Mouse (Mus musculus) adrenal gland, postnatal 4 days (tissue): Measurements from ENCODE around the gene Ap3d1. TPM values are rescaled to one million over a fixed set of nuclear protein-coding genes. Genes with fewer than 3 reads are reported as not detected.

Experiments
- DNase-seq, 2 experiments: peaks; one replicate each; pipeline ENCODE4 v3.0.0; 2021 to 2022; ENCODE audit warnings: low spot score in 2 of 2, mixed read lengths in 2 of 2
- total RNA-seq, 2 experiments: library from RNA; stranded (reverse); gene quantifications; 2 replicates each; pipeline ENCODE4 v1.2.3; 2021

The Ap3d1 gene
- total RNA-seq, 2 experiments from 2014 or later = 98.9 to 114 TPM

DNA sequence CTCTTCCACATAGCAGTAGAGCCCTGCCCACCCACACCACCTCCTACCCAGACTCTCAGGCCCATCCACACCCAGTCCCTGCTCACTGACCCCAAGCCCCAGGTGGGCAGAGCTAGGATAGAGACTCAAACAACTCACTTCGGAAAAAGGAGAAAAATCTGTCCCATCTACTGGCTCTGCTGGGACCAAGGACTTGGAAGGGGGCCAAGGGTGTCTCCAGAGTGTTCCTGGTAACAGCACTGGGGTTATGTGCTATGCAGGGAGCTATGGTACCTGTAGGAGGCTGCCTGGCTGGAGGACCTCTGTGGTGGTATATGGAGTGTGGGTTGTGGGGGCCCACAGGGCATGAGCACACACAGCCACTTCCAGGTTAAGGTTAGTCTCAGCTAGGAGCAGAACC is 24.8 kb downstream of the Ap3d1 start:
- DNase-seq = no peak

DNA sequence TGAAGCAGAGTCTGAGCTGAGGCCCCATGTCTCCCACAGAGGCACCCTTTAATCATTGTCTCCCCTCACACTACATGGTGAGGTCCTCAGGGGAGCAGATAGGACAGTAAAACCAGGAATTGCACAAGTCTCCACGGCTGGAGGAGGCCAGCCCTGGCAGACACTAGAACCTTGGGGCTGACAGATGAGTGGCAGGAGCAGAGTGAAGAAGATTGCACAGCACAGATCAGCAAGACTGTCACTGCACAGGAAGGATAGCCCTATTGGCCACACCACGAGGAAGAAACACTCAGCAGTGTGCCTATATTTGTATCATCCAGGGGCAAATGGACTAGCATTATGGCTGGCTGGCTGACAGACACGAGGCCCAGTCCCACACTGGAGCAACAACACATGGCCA is 31.2 kb downstream of the Ap3d1 start:
- no peak for DNase-seq

DNA sequence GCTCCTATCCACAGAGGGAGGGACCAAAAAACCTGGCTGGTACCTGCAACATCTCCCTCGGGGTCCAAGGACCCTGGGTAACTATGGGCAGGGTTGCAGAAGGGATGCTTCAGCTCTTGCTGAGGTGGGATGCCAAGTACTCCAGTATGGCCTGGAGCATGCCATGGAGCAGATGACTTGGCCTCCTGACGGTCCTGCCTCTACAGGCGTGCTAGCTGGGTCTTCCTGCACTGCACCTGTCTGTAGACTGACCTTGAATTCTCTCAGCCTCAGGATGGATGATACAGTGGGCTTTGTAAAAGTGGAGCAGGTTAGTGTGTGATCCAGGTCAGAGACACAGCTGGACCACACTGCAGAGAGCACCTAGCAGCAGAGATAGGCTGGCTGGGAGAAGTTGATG is 36.6 kb downstream of the Ap3d1 start:
- DNase-seq = no peak

DNA sequence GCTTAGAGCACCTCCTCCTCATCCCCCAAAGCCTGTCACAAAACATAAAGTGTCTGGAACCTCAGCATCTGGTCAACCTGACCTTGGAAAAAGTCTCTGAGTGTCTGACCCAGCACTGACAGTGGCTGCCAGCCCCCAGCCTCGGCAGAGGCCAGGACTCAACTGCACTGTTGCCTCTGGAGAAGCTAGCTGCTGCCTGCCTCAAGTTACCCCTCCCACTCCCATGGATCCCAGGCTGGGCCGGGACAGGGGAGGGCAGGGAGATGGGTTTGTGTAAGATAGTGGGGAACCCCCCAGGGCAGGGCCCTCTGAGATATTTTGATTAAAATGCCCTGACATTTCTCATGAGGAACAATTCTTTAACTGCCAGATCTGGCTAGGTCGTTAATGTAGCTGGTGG is 37.0 kb downstream of the Ap3d1 start:
- no peak for DNase-seq

DNA sequence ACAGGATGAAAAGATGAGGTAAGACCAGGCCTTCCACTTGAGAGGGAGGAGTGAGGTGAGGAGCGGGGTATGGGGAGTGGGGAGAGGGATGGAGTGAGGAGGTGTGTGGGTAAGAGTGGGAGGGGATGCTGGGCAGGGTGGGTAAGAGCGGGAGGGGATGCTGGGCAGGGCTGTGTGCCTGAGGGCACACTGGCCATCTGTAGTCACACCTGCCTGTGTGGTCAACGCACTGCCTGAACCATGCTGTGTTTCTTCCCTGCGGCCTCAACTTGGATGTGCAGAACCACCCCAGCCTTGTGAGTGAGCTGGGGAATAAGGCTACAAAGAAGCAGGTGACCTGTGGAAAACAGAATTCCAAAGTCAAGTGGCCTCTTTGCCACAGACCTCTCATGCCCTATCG is 37.6 kb downstream of the Ap3d1 start:
- no peak for DNase-seq

DNA sequence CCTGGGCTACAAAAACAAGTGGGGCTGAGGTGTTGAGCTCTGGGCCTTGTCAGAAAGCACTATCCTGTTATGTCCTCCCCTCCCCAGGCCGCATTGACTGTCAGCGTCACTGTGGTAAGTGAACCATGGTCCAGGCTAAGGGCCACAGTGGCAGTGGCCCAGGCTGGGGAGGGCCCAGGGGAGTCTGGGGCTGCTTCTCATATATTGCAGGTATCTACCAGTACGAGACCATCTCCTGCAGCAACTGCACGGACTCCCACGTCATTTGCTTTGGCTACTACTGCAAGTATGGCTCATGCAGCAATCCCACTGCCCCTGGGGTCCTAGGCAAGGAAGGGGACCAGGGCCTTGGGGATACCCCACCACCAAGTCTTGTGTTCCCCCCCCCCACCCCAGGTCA is 38.4 kb downstream of the Ap3d1 start:
- DNase-seq = no peak

DNA sequence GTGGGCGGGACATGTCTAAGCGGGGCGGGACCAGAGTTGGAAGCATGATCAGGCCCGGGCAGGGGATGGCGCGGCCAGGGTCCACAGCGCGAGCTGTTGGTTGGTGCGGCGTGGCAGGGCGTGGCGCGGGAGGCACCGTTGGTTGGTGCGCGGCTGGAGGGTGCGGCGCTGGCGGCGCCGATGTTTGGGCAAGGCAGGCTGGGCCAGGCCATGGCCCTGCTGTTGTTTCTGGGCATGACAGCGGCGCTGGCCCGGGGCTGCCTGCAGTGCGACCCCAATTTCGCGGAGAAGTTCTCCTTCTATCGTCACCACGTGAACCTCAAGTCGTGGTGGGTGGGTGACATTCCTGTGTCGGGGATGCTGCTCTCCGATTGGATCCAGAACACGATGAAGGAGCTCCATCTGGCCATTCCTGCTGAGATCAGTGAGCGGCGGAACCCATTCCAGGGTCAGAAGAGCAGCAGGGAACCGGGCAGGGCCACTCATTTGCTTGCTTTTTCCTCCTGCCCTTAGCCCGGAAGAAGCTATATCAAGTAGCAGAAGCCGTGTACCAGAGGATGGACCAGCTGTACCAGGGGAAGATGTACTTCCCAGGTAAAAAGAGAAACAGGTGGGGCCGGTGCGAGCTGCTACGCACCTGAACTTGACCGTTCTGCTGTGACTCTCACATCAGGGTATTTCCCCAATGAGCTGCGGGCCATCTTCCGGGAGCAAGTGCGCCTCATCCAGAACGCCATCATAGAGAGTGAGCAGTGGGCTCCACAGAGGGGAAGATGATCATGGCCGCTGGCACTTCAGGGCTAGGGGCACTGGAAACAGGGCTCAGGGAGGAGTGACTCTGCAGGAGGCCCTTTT is 39.3 kb downstream of the Ap3d1 start:
- DNase-seq = peak; percentile 80 to 94

DNA sequence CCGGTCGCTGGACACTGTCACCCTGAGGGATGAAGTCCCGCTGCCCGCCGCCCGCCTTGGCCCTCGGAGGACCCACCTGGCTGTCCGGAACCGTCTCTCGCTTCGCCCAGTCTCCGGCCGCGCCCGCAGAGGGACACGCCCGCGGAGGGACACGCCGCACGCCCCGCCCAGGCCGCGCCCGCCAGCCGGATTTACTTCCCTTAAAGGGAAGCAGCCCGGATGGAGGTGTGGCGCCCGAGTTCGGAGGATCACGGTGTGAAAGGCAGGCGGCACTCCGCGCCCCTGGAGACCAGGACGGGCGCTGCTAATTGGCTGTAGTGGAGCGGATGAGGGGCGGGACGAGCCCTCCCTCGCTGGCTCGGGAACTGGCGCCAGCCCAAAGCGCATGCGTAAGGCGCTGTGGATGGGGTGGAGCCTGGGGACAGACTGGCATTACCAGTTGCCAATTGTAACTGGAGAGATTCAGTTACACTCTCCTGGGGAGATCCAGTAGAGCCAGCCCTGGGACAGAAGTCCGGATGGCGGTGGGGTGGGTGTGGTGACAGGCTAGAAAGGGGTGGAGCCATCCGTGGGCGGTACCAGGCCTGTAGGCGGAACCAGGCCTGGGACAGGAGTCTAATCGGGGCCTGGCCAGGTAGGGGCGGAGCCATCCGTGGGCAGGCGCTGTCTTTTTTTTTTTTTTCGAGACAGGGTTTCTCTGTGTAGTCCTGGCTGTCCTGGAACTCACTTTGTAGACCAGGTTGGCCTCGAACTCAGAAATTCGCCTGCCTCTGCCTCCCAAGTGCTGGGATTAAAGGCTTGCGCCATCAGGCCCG is 40.1 kb downstream of the Ap3d1 start, which contains the start of the genes Mob3a and Izumo4:
Gene Mob3a, minus strand, starts transcription at position 257 of the 815 bp plus-strand sequence.
Gene Izumo4, plus strand, starts transcription at position 464 of the 815 bp plus-strand sequence.
- DNase-seq = peak; percentile 96 to 98

DNA sequence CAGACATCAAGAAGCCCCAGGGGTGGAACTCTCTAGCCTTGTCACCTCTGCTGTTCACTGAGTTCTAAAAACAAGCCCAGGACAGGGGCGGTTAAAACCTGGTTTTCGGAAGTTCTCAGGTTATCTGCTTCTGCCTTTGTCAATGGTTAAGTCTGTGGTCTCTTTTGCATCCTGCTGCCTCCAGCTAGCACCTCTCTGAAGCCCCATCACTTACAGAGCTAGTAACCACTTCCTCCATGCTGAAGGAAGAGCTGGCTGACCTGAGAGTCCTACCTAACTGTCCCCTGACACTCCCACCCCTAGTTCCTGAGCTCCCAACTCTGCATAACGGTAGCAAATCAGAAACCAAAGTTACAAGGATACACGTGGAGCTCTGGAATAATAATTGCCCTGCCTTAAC is 41.3 kb downstream of the Ap3d1 start:
- no peak for DNase-seq

DNA sequence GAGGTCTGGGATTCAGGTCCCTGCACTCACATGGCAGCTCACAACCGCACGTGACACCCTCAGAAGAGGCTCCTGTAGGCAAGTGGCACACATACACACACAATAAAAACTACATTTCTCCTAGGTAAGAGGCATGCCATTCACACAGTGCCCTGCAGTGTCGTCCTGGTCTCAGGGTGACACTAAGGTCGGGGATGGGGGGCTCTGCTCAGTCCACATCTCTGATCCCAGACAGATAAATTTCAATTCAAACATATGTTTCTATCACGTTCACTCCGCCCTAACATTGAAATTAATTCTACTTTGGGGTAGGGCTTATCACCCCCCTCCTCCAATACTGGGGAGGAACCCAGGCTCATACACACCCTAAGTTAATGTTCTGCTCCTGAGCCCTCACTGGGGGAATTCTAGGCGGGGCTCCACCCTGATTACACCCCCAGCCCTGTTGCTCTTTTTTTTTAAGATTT is 42.0 kb downstream of the Ap3d1 start:
- no peak for DNase-seq

DNA sequence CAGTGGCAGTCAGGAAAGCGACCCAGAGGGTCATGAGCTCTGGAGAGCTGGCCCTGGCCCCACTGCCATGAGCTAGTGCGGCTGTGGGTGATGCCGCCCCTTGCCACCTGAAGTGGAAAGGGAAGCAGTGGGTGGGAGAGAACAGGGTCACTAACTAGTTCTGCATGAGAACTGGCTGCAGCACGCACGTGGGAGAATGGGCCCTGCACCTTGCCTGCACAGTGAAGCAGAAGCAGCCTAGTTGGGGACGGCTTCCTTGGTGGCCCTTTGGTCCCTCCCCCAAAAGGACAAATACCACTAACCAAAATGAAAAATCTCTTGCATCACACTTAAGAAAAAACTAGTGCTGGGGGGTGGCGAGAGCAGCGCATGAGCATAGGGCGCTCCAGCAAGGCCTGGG is 43.5 kb downstream of the Ap3d1 start:
- DNase-seq = no peak

DNA sequence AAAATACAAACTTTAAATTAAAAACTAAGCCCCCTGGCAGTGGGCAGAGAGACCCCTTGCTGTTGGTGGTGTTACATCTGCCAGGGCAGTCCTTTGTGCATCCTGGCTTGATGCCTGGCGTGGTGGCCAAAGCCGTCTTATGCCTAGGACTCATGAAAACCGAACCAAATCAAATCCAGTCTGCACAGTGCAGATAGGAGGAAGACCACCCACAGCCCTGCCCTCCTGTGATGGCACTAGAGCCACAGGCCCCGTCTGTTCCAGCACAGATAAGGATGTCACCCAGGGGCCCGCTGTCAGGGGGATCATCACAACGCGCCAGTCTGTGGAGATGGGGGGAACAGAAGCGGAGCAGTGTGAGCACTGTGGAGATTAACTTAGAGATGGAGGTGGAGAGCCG is 44.3 kb downstream of the Ap3d1 start:
- DNase-seq = no peak

DNA sequence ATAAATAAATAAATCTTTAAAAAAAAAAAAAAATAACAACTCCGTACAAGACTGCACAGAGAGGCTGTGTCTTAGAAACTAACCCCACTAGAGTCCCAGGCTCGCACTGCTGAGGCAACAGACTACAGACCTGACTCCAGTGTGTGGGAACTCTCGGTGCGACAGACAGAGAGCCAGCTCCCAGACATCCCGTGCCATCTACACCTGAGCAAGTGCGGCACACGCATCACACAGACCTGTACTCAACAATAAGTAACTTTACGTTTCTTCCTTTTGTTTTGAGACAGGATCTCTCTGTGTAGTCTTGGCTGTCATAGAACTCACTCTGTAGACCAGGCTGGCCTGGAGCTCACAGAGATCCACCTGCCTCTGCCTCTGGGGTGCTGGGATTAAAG is 44.7 kb downstream of the Ap3d1 start:
- no peak for DNase-seq

DNA sequence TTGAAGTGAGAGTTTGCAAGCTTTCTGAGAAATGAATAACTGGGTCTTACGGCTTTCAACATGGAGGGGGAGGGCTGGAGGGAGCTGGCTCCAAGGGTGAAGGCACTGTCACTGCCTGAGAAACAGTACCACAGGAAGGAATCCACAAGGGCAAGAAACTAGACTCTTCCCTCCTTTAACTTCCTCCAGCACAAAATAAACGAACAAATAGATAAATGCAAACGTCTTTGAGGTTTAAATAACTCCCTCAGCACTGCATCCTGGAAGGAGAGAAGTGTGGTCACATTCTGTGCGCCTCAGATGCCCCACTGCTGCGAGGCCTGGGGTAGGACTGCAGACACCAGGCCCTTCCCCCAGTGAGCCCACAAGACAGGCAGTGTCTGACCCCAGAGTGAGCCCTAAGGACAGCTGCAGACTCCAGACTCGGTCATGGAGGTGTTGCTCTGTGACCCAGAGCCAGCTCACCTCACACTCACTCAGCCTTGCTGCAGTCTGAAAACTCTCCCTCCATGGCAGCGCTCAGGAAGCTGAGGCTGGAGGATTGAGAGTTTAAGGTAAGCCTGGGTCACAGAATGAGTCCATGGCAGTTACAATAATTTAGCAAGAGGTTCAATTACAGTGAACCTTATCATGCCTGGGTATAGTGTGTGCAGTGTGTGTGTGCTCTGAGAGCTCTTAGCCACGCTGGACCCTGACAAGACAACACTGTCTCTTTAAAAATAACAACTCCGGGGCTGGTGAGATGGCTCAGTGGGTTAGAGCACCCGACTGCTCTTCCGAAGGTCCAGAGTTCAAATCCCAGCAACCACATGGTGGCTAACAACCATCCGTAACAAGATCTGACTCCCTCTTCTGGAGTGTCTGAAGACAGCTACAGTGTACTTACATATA is 45.3 kb downstream of the Ap3d1 start:
- DNase-seq = no peak

DNA sequence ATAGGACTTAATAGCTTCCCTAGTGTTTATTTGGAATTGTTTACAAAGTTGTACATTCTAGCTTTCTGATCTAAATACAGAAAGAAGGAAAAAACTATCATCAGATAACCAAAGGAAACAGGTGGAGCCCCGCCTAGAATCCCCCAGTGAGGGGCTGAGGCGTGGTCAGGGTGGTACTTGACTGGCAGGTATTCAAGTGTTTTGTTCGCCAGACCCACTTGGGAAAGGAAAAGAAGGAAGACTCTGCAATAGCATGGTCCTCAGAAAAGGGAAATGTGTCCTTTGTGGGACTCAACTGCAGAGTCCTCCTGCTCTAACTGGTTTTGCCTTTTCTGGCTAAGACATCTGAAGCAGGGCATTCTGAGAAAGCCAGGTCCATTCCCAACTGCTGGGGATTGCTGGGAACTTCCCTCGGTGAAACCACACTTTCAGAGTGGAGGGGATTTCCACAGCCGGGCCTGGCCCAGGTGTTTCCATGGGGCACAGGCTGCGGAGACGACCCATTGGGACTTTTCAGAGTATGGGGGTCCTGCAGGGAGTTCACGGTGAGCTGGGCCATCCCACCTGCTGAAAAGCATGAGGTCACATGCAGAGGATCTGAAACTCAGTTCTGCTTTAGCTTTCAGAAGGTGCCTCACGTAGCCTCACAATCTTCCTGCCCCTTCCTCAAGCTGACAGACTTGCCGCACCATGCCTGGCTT is 46.1 kb downstream of the Ap3d1 start:
- DNase-seq = no peak

DNA sequence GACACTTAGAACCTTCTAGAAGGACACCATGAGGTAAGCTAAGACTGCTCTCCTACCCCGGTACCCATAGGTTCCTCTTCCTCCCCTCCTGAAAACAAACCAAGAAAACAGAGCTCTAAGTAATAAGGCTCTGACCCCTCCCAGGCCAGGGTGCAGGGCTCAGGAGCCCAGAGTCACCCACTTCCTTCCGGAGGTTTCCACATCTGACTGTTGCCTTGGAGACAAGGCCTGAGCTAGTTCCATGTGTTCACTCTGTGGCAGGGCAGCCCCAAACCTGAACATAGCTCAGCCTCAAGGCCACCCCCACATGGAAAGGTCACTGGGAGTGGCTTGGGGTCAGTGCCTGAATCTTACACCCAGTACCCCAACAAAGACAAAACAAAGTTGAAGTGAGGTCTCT is 46.9 kb downstream of the Ap3d1 start:
- no peak for DNase-seq

DNA sequence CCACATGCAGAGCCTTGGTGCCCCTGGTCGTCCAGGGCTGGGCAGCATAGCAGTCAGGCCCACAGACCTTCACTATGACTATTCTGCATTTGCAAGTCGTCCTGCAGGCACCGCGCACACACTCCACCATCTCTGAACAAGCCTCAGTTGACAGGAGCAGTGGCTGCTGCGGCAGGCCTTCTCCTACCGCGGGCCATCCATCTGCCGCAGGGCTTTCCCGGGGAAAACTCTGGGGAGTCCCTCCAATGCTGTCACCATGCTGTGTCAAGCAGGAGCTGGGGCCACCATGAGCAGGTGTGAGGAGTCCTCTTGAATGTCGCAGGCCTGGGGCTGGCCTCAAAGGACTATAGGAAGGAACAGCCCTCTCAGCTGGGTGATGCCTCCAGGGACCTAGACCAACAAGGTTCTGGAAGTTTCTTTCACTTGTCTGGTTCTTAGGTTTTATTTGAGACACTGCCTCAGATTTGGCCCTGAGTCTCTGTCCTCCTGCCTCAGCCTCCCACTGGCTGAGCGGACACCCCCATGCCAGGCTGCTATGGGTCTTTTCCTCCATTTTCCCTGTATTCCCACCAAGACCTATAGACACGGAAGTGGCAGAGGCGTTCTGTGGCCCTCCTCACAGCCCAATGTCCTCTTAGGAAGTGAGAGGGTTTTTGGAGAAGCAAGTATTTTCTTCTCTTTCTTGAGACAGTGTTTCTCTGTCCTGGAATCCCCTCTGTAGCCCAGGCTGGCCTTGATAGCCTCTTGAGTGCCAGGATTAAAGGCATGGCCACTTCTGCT is 47.7 kb downstream of the Ap3d1 start:
- no peak for DNase-seq

DNA sequence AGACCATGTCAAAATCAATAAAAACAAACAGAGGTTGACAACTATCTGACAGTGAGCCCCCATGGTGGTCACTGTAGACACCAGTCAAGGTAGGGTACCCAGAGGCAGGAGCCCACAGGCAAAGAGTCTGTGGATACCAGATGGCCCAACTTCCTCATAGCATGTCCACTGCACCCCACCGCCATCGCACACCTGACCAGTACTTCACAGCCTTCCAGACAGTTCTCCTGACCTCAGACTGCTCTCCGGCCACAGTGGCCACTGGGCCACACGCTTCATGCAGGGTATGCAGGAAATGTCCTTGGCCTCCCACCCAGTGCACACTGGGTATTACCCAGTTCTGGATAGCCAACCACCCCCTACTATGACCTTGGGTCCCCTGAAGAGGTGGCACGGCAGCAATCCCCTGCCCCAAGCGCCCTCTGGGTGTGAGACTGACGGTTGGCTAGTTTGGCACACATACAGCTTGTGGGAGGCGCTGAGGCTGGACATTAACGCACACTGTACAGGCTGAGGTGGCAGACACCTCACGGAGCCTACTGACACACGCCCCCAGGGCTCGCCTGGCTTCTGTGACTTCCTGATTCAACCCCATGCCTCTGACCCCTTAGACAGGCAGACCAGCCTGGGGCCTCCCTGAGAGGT is 48.5 kb downstream of the Ap3d1 start:
- no peak for DNase-seq
